Mouse (Mus musculus) G1E (cell line): Measurements from ENCODE around the gene Rbp1.

Experiments
- CTCF ChIP-seq: IDR thresholded peaks from 2 replicates; pipeline ENCODE4 v1.5.1; 2012; ENCODE audit warnings: low read depth, low read length, inconsistent platforms, mixed read lengths
- GATA1 ChIP-seq: IDR thresholded peaks from 2 replicates; pipeline ENCODE4 v1.6.1; 2012; ENCODE audit warnings: borderline replicate concordance, low read length, inconsistent platforms, mixed read lengths
- GATA2 ChIP-seq: IDR thresholded peaks from 2 replicates; pipeline ENCODE4 v1.6.1; 2012; ENCODE audit warnings: low read depth, low read length, inconsistent platforms, borderline replicate concordance
- POLR2AphosphoS5 ChIP-seq: IDR thresholded peaks from 2 replicates; pipeline ENCODE4 v1.6.1; 2012; ENCODE audit warnings: low read depth, low read length, inconsistent platforms; ENCODE audit not compliant: insufficient replicate concordance
- TAL1 ChIP-seq: conservative IDR thresholded peaks from 2 replicates; pipeline ENCODE4 v1.6.1; 2012; ENCODE audit warnings: low read depth, low read length, inconsistent platforms, mixed read lengths

DNA sequence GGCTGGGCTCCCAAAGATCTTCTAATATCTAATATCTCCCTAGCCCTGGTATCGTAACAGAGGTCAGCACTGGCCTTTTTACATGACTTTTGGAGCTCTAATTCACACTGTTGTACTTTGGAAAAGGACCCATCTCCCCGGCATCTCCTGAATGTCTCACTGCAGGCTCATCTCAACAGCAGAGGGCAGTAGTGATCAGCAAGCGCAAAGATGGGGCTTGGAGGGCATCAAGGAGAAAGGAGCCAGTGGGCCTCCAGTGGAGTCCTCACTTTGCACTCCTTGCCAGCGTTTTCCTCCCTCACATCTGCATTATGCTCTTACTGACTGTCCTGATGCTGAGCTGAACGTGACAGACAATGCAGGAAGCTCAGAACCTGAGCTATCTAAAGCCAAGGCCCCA lies 19.9 kb downstream of the Rbp1 start:
- TF ChIP-seq GATA1 = no peak
- no peak for TF ChIP-seq TAL1
- peak; percentile 68; the same call in 1 of the 2 replicates for TF ChIP-seq CTCF
- TF ChIP-seq POLR2AphosphoS5 = no peak
- no peak for TF ChIP-seq GATA2
